Mouse (Mus musculus) liver, embryonic 14.5 days (tissue): Measurements from ENCODE around the gene Dock9.

ENCODE experiments used
- CTCF ChIP-seq: IDR thresholded peaks from 2 replicates; pipeline ENCODE4 v1.5.1; 2016; ENCODE audit warnings: antibody characterized with exemption, low read depth, control low read depth
- EP300 ChIP-seq: IDR thresholded peaks from 2 replicates; pipeline ENCODE4 v1.6.1; 2016; ENCODE audit warnings: antibody characterized with exemption, low read depth

- TF ChIP-seq CTCF (no peak), EP300 (no peak)
Observed at GRCm38 (mm10) chr14:121631934-121632333, 165.7 kb downstream of the Dock9 start.
